Mouse (Mus musculus) megakaryocyte, embryonic 14.5 days (primary cell): ENCODE measurements at regions not wholly inside any gene's neighbourhood (a gene's known extent, or its start where the extent isn't known, plus 50 kb on each side); places are given as distances from the start of the nearest gene placed in this dataset.

ENCODE experiments used
- FLI1 ChIP-seq: IDR thresholded peaks from 2 replicates; pipeline ENCODE4 v1.6.1; 2012; ENCODE audit warnings: low read length, inconsistent platforms, mixed read lengths
- GATA1 ChIP-seq: IDR thresholded peaks from 3 replicates; pipeline ENCODE4 v1.6.1; 2012; ENCODE audit warnings: mixed read lengths, low read length, inconsistent platforms, borderline replicate concordance

DNA sequence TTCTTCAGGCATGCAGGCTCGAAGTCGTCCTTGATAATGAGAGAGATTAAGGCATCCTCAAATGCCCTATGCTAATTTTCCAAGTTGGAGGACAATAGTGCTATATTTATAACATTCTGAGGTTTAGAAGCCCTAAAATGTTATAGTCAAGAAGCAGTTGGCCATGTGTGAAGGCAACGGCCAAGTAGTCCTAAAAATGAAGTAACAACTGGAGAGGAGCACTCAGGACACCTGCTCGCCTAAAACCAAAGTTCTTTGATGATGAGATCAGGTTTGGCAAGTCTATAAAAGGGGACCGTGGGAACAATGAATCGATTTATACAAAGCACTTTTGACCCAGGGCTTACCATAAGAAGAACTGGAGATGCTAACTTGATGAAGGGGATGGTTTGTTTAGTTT lies 237.4 kb upstream of the Ppp2r3a start:
- TF ChIP-seq GATA1 (no peak), FLI1 (no peak)
